Mouse (Mus musculus) activated CD4-positive, CD25-positive, alpha-beta regulatory T cell, adult 9 weeks (primary cell): Measurements from ENCODE around the gene Frmpd2. TPM values are rescaled to one million over a fixed set of nuclear protein-coding genes. Genes with fewer than 3 reads are reported as not detected.

Experiments
- polyA plus RNA-seq: library from polyadenylated mRNA; unstranded; fragments of 100-300 nt; shearing (Covaris generic); gene quantifications from one replicate; pipeline ENCODE4 v1.2.1, GENCODE M21; 2017

The Frmpd2 gene
- polyA plus RNA-seq: not detected

GRCm38 (mm10) chr14:33471331-33471730 lies at the start of gene Frmpd2:
Gene Frmpd2 (plus strand): TSS chr14:33471696.

GRCm38 (mm10) chr14:33447027-33447569 lies 24.4 kb upstream of the Frmpd2 start, which contains the start of gene Mapk8:
Gene Mapk8 (minus strand): TSS chr14:33447158.

GRCm38 (mm10) chr14:33588951-33589350 lies 117.5 kb downstream of the Frmpd2 start, which contains the start of gene Ptpn20:
Gene Ptpn20 (plus strand): TSS chr14:33589207.

Other genes starting within 250 kb of the Frmpd2 start
- 7.4 TPM for gene Mapk8, start 24.5 kb upstream of the Frmpd2 start, polyA plus RNA-seq
- gene Ptpn20, start 117.5 kb downstream of the Frmpd2 start, polyA plus RNA-seq: not detected